Mouse (Mus musculus) intestine, embryonic 16.5 days (tissue): ENCODE results near the gene Iqcf5. TPM values are rescaled to one million over a fixed set of nuclear protein-coding genes. Genes with fewer than 3 reads are reported as not detected.
A peak's percentile ranks its signal among the peaks of the same experiment; 100 is the strongest.

ENCODE experiments used
- ATAC-seq: fragments of 200-750 bp; cut with Nextera tagmentation; 2 replicates; pipeline ENCODE4 v1.8.0; 2017; ENCODE audit warnings: moderate TSS enrichment, moderate library complexity
- H3K27ac ChIP-seq: fragments of 300-500 bp; sonication (generic); 2 replicates; pipeline ENCODE4 v1.5.1; 2014; ENCODE audit warnings: mild to moderate bottlenecking, low read length
- H3K27me3 ChIP-seq: fragments of 300-500 bp; sonication (generic); replicated peaks from 2 replicates; pipeline ENCODE4 v1.6.1; 2014; ENCODE audit warnings: low read length, control low read depth, mixed read lengths; ENCODE audit not compliant: control insufficient read depth, insufficient read depth
- H3K36me3 ChIP-seq: fragments of 300-500 bp; sonication (generic); 2 replicates; pipeline ENCODE4 v1.6.1; 2014; ENCODE audit warnings: low read length, control low read depth; ENCODE audit not compliant: control insufficient read depth, insufficient read depth
- H3K4me1 ChIP-seq: fragments of 300-500 bp; sonication (generic); 2 replicates; pipeline ENCODE4 v1.6.1; 2014; ENCODE audit warnings: low read length, control low read depth, mixed read lengths; ENCODE audit not compliant: control insufficient read depth, insufficient read depth
- H3K4me2 ChIP-seq: fragments of 300-500 bp; sonication (generic); 2 replicates; pipeline ENCODE4 v1.6.1; 2014; ENCODE audit warnings: low read depth, low read length, control low read depth
- H3K4me3 ChIP-seq: fragments of 300-500 bp; sonication (generic); 2 replicates; pipeline ENCODE4 v1.5.1; 2014; ENCODE audit warnings: mild to moderate bottlenecking, low read length
- H3K9ac ChIP-seq: fragments of 300-500 bp; sonication (generic); 2 replicates; pipeline ENCODE4 v1.6.1; 2014; ENCODE audit warnings: low read depth, low read length
- H3K9me3 ChIP-seq: fragments of 300-500 bp; sonication (generic); 2 replicates; pipeline ENCODE4 v1.6.1; 2016; ENCODE audit warnings: low read length, control low read depth; ENCODE audit not compliant: control insufficient read depth
- WGBS: fragments of 180-500 bp; shearing (Covaris S2); extraction: QIAGEN DNeasy Blood & Tissue Kit; methylation state at CpG from one replicate; pipeline ENCODE4 v1.1.7; 2014; 5-methylcytosine and 5-hydroxymethylcytosine counted together
- polyA plus RNA-seq: library from polyadenylated mRNA; unstranded; fragments of >200 nt; fragmentation: Nextera tagmentation; extraction: Ambion mirVana; gene quantifications from 2 replicates; pipeline ENCODE4 v1.2.1, GENCODE M21; 2015

The Iqcf5 gene
- polyA plus RNA-seq = not detected in 2 replicates

- no peaks in the 10 kb centered on the region for H3K27me3 ChIP-seq
- H3K9ac ChIP-seq = no peak within 1 kb of the TSS
- no peak within 1 kb of the TSS for H3K27ac ChIP-seq
- no peak for ATAC-seq
- no peak within 1 kb of the TSS for H3K4me2 ChIP-seq
- WGBS = 86% methylated on average over 4 of the region's 4 CpGs
- no peaks in the 10 kb centered on the region for H3K9me3 ChIP-seq
- no peak within 1 kb of the TSS for H3K4me3 ChIP-seq
- H3K4me1 ChIP-seq = no peaks in the 10 kb centered on the region
- H3K36me3 ChIP-seq = no peaks in the 10 kb centered on the region
These were observed at the start of gene Iqcf5 for GRCm38 (mm10) chr9:106514273-106514672. TSS of gene Iqcf5 (plus strand) at chr9:106514573.

GRCm38 (mm10) chr9:106464751-106465541, 49.4 kb upstream of the Iqcf5 start:
- peaks cover 21% of the 10 kb centered on the region for H3K27me3 ChIP-seq
- H3K9ac ChIP-seq = peak overlapping the region; percentile 72
- peaks cover 15% of the 10 kb centered on the region for H3K4me1 ChIP-seq
- no peaks in the 10 kb centered on the region for H3K36me3 ChIP-seq
- peak; percentile 65 for ATAC-seq
- WGBS = 2% methylated on average over 97 of the region's 99 CpGs
- peak overlapping the region; percentile 67 for H3K4me3 ChIP-seq
- no peaks in the 10 kb centered on the region for H3K9me3 ChIP-seq
- H3K27ac ChIP-seq = no peak overlapping the region; the same call in 1 of the 2 replicates
- peak overlapping the region; percentile 98 for H3K4me2 ChIP-seq

GRCm38 (mm10) chr9:106465571-106466200, 48.7 kb upstream of the Iqcf5 start, which contains the start of gene Gpr62:
TSS of gene Gpr62 (minus strand) at chr9:106465938.
- H3K27me3 ChIP-seq = peaks cover 21% of the 10 kb centered on the region

GRCm38 (mm10) chr9:106466721-106467120, 47.7 kb upstream of the Iqcf5 start:
- Histone ChIP-seq H3K27me3 (peaks cover 21% of the 10 kb centered on the region), H3K9ac (no peak overlapping the region), H3K36me3 (no peaks in the 10 kb centered on the region), H3K4me3 (no peak overlapping the region), H3K27ac (no peak overlapping the region), H3K4me1 (peaks cover 18% of the 10 kb centered on the region), H3K9me3 (no peaks in the 10 kb centered on the region), H3K4me2 (no peak overlapping the region)
- 81% methylated on average over 6 of the region's 6 CpGs for WGBS
- no peak for ATAC-seq

More at GRCm38 (mm10) chr9:106465571-106466200, 48.7 kb upstream of the Iqcf5 start, which contains the start of gene Gpr62:
- H3K4me2 ChIP-seq = peak within 1 kb of the TSS; percentile 98
- H3K36me3 ChIP-seq = no peaks in the 10 kb centered on the region
- peaks cover 15% of the 10 kb centered on the region for H3K4me1 ChIP-seq
- H3K9ac ChIP-seq = peak within 1 kb of the TSS; percentile 72
- 32% methylated on average over 26 of the region's 26 CpGs for WGBS
- peak within 1 kb of the TSS; percentile 67 for H3K4me3 ChIP-seq
- ATAC-seq = no peak
- no peak within 1 kb of the TSS; the same call in 1 of the 2 replicates for H3K27ac ChIP-seq
- H3K9me3 ChIP-seq = no peaks in the 10 kb centered on the region

- Histone ChIP-seq H3K4me2 (no peak overlapping the region), H3K27me3 (peaks cover 21% of the 10 kb centered on the region), H3K36me3 (no peaks in the 10 kb centered on the region), H3K4me3 (no peak overlapping the region), H3K9ac (no peak overlapping the region), H3K4me1 (peaks cover 25% of the 10 kb centered on the region), H3K9me3 (no peaks in the 10 kb centered on the region), H3K27ac (no peak overlapping the region)
- no peak for ATAC-seq
- WGBS = 93% methylated on average over 7 of the region's 7 CpGs
These were observed 46.6 kb upstream of the Iqcf5 start for GRCm38 (mm10) chr9:106467746-106468145.

- Histone ChIP-seq H3K36me3 (no peaks in the 10 kb centered on the region), H3K4me1 (peaks cover 34% of the 10 kb centered on the region), H3K27me3 (peaks cover 17% of the 10 kb centered on the region), H3K9me3 (no peaks in the 10 kb centered on the region), H3K27ac (no peak overlapping the region), H3K4me3 (no peak overlapping the region), H3K9ac (no peak overlapping the region), H3K4me2 (no peak overlapping the region)
- ATAC-seq = no peak
- WGBS = 72% methylated on average over 6 of the region's 6 CpGs
These were observed 45.1 kb upstream of the Iqcf5 start for GRCm38 (mm10) chr9:106469317-106469716.

GRCm38 (mm10) chr9:106469776-106470175, 44.6 kb upstream of the Iqcf5 start:
- Histone ChIP-seq H3K4me1 (peaks cover 34% of the 10 kb centered on the region), H3K9me3 (no peaks in the 10 kb centered on the region), H3K27ac (no peak overlapping the region), H3K4me2 (no peak overlapping the region), H3K9ac (no peak overlapping the region), H3K27me3 (peaks cover 12% of the 10 kb centered on the region), H3K36me3 (no peaks in the 10 kb centered on the region), H3K4me3 (no peak overlapping the region)
- no peak for ATAC-seq
- WGBS = 76% methylated on average over 9 of the region's 9 CpGs

GRCm38 (mm10) chr9:106470991-106471750, 43.2 kb upstream of the Iqcf5 start:
- H3K4me3 ChIP-seq = 0 out of 2 replicates have a peak overlapping the region, but pooled peaks have one; percentile 13
- H3K36me3 ChIP-seq = no peaks in the 10 kb centered on the region
- no peaks in the 10 kb centered on the region for H3K9me3 ChIP-seq
- H3K9ac ChIP-seq = no peak overlapping the region
- H3K4me1 ChIP-seq = peaks cover 39% of the 10 kb centered on the region
- peak overlapping the region; percentile 48 for H3K4me2 ChIP-seq
- H3K27ac ChIP-seq = no peak overlapping the region
- no peak for ATAC-seq
- 70% methylated on average over 14 of the region's 14 CpGs for WGBS
- no peaks in the 10 kb centered on the region; the same call in 1 of the 2 replicates for H3K27me3 ChIP-seq

- no peak overlapping the region for H3K9ac ChIP-seq
- H3K4me3 ChIP-seq = peak overlapping the region; percentile 13; the same call in 1 of the 2 replicates
- peak; percentile 20; the same call in 1 of the 2 replicates for ATAC-seq
These were observed 42.5 kb upstream of the Iqcf5 start for GRCm38 (mm10) chr9:106471892-106472291.

More at GRCm38 (mm10) chr9:106471892-106472291, 42.5 kb upstream of the Iqcf5 start:
- H3K36me3 ChIP-seq = no peaks in the 10 kb centered on the region
- H3K9me3 ChIP-seq = no peaks in the 10 kb centered on the region
- peaks cover 43% of the 10 kb centered on the region for H3K4me1 ChIP-seq
- peak overlapping the region; percentile 48 for H3K4me2 ChIP-seq
- 16% methylated on average over 5 of the region's 5 CpGs for WGBS
- H3K27me3 ChIP-seq = no peaks in the 10 kb centered on the region
- H3K27ac ChIP-seq = no peak overlapping the region
